Mouse (Mus musculus) forebrain, postnatal 0 days (tissue): ENCODE measurements at regions not wholly inside any gene's neighbourhood (a gene's known extent, or its start where the extent isn't known, plus 50 kb on each side); places are given as distances from the start of the nearest gene placed in this dataset.

Experiments used
- ATAC-seq: fragments of 200-750 bp; cut with Nextera tagmentation; 2 replicates; pipeline ENCODE4 v1.8.0; 2017; ENCODE audit warnings: mild to moderate bottlenecking, moderate library complexity
- DNase-seq: peaks from one replicate; pipeline ENCODE4 v3.0.0-alpha.2; 2015
- H3K27ac ChIP-seq: fragments of 300-500 bp; sonication (generic); 2 replicates; pipeline ENCODE4 v1.5.1; 2014; ENCODE audit warnings: low read depth, mild to moderate bottlenecking, antibody characterized with exemption, low read length, moderate library complexity, mixed read lengths
- H3K27me3 ChIP-seq: fragments of 300-500 bp; sonication (generic); 2 replicates; pipeline ENCODE4 v1.6.1; 2014; ENCODE audit warnings: mild to moderate bottlenecking, low read length, mixed read lengths; ENCODE audit not compliant: insufficient read depth
- H3K36me3 ChIP-seq: fragments of 300-500 bp; sonication (generic); 2 replicates; pipeline ENCODE4 v1.6.1; 2014; ENCODE audit warnings: mild to moderate bottlenecking, moderate library complexity; ENCODE audit not compliant: insufficient read depth
- H3K4me1 ChIP-seq: fragments of 300-500 bp; sonication (generic); 2 replicates; pipeline ENCODE4 v1.6.1; 2014; ENCODE audit warnings: antibody characterized with exemption; ENCODE audit not compliant: insufficient read depth
- H3K4me2 ChIP-seq: fragments of 300-500 bp; sonication (generic); 2 replicates; pipeline ENCODE4 v1.6.1; 2014; ENCODE audit warnings: low read depth, mild to moderate bottlenecking, moderate library complexity
- H3K4me3 ChIP-seq: fragments of 300-500 bp; sonication (generic); 2 replicates; pipeline ENCODE4 v1.5.1; 2014; ENCODE audit warnings: low read depth, low read length, mixed read lengths
- H3K9ac ChIP-seq: fragments of 300-500 bp; sonication (generic); 2 replicates; pipeline ENCODE4 v1.6.1; 2014; ENCODE audit warnings: mild to moderate bottlenecking
- H3K9me3 ChIP-seq: fragments of 300-500 bp; sonication (generic); 2 replicates; pipeline ENCODE4 v1.6.1; 2016; ENCODE audit warnings: low read length
- CTCF ChIP-seq: sonication (generic); IDR thresholded peaks from 2 replicates; pipeline ENCODE4 v1.5.1; 2016; ENCODE audit warnings: antibody characterized with exemption, control low read depth, low read depth
- WGBS: fragments of 180-500 bp; shearing (Covaris S2); extraction: QIAGEN DNeasy Blood & Tissue Kit; methylation state at CpG from one replicate; pipeline ENCODE4 v1.1.7; 2014; 5-methylcytosine and 5-hydroxymethylcytosine counted together

DNA sequence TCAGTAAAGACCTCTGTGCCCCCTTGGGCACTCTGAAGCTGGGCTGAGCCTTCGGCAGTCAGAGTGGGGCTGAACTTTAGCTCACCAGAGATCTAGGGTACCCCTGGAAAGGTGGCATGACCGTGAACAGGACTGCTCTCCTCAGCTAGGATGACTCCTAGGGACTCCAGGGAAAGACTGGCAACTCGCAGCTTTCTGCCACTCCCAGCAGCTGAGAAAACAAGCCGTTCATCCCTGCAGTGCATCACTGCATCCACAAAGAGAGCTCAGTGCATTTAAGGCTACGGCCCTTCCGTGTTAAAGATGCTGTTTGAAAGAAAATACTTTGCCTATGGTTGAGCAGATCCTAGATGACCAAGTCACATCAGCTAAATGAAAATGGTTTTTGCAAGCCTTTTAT lies 126.4 kb downstream of the Mreg start:
- ATAC-seq (no peak), DNase-seq (no peak)
- no peak overlapping the region for H3K4me2 ChIP-seq
- no peak for TF ChIP-seq CTCF
- no peaks in the 10 kb centered on the region for H3K9me3 ChIP-seq
- H3K9ac ChIP-seq: no peak overlapping the region
- H3K36me3 ChIP-seq: no peaks in the 10 kb centered on the region
- no peak overlapping the region for H3K4me3 ChIP-seq
- no peaks in the 10 kb centered on the region for H3K4me1 ChIP-seq
- no peaks in the 10 kb centered on the region for H3K27me3 ChIP-seq
- H3K27ac ChIP-seq: no peak overlapping the region
- WGBS: 69% methylated on average over 6 of the region's 6 CpGs

DNA sequence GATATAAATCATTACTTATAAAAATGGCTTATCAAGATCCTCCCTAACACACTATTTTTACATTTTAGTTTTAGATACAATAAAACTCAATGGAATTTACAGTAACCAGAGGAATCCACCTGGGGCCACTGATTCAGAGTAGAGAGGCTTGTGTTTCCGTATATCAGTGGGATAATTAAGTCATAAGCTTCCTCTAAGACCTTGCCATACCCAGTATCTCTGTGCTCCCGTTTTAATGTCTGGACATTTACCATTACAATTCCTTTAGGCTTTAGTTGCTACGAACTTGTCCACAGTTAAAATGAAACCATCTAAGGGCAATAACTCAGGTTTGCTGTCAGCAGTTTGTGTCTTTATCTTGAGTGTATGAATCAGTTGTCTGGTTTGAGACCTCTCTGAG lies 127.9 kb downstream of the Mreg start:
- Histone ChIP-seq H3K4me3 (no peak overlapping the region), H3K9me3 (no peaks in the 10 kb centered on the region), H3K4me2 (no peak overlapping the region), H3K9ac (no peak overlapping the region), H3K36me3 (no peaks in the 10 kb centered on the region), H3K4me1 (no peaks in the 10 kb centered on the region), H3K27me3 (no peaks in the 10 kb centered on the region), H3K27ac (no peak overlapping the region)
- TF ChIP-seq CTCF: no peak
- WGBS: 90% methylated on average over 3 of the region's 3 CpGs
- DNase-seq (no peak), ATAC-seq (no peak)

DNA sequence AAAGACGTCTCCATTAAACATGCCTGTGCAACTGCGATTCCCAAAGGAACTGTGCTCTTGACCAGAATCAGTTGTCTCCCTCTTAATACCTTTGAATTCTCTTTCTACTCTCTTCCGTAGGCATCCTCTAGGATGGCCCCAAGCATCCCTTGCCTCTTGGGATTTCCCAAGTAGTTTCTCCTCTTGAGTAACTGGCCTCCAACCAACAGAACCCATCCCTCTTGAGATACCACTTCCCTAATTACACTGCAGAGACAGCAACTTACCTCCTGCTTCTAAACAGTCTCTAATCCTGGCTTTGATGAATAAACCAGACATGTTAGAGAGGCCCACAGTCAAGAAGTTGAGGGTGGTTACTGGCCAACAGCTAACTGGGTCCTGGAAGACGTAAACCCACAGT lies 129.7 kb downstream of the Mreg start:
- Histone ChIP-seq H3K36me3 (no peaks in the 10 kb centered on the region), H3K27ac (no peak overlapping the region), H3K9me3 (no peaks in the 10 kb centered on the region), H3K4me3 (no peak overlapping the region), H3K27me3 (no peaks in the 10 kb centered on the region), H3K4me1 (no peaks in the 10 kb centered on the region), H3K9ac (no peak overlapping the region), H3K4me2 (no peak overlapping the region)
- ATAC-seq (no peak), DNase-seq (no peak)
- TF ChIP-seq CTCF: no peak
- 75% methylated on average over 4 of the region's 4 CpGs for WGBS

DNA sequence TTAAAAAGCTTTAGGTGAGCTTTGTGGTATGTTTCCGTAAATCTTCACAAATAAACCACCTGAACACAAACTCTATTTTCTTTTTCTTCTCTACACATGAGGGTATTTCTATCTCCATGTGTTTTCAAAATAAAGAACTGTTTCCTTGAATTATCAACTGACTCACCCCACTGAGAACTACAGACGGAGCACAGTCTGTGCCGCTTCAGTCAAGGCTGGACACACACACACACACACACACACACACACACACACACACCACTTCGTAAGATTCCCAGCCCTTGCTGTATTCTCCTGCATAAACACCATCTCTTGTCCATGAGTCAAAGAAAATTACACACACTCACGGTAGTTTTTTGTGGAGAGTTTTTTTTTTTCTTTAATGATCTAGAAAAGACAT lies 130.3 kb downstream of the Mreg start:
- H3K9ac ChIP-seq: no peak overlapping the region
- no peaks in the 10 kb centered on the region for H3K36me3 ChIP-seq
- DNase-seq (no peak), ATAC-seq (no peak)
- H3K9me3 ChIP-seq: no peaks in the 10 kb centered on the region
- TF ChIP-seq CTCF: no peak
- no peaks in the 10 kb centered on the region for H3K4me1 ChIP-seq
- WGBS: 63% methylated on average over 5 of the region's 5 CpGs
- no peak overlapping the region for H3K27ac ChIP-seq
- no peak overlapping the region for H3K4me3 ChIP-seq
- H3K27me3 ChIP-seq: no peaks in the 10 kb centered on the region
- H3K4me2 ChIP-seq: no peak overlapping the region

DNA sequence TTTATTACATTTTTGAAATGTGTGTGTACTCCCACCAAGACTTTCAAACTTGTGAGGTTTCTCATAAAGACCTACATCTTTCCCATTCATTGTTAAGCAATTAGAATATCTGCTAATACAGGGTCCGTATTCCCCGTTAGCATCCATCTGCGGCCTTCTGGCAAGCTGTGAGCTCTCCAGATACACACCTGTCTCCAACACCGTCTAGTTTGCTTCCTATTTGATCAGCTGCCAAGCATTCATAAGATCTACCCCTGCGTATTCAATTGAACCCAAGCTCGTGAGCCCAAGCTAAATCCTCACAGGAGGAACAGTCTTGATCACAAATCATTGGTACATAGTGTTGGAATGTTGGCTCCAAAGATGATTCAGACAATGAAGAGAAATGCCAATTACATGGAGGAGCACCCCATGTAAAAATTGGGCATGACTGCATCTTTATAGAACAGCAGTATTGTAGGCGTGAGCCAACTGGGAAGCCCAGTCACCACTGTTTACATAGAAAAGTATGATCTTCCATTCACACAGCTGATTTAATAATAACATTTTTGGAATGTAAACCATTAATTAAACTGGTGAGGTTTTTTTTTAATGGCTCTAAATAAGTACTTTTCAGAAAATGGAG lies 133.1 kb downstream of the Mreg start:
- Histone ChIP-seq H3K27me3 (no peaks in the 10 kb centered on the region), H3K4me1 (no peaks in the 10 kb centered on the region), H3K36me3 (no peaks in the 10 kb centered on the region), H3K9me3 (no peaks in the 10 kb centered on the region), H3K9ac (no peak overlapping the region), H3K27ac (no peak overlapping the region), H3K4me2 (no peak overlapping the region), H3K4me3 (no peak overlapping the region)
- 46% methylated on average over 7 of the region's 7 CpGs for WGBS
- DNase-seq: no peak
- no peak for TF ChIP-seq CTCF
- no peak for ATAC-seq

DNA sequence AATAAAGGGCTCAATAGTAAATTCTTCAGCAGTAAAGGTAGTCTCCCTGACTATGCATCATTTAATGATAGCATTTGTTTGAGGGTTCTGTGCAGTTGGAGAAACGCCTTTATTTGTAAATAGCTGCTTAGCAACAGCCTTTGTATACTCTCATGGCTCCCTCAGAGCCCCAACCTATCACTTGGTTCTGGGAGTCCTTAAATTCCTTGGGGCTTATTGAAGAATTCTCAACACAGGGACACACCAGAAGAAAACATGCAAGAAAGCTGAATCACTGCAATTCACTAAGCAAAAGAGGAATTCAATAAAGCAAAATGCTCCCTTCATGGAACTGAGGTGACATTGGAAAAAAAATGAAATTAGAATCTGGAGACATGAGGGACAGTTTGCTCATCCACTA lies 135.8 kb downstream of the Mreg start:
- DNase-seq (no peak), ATAC-seq (no peak)
- Histone ChIP-seq H3K4me1 (no peaks in the 10 kb centered on the region), H3K9me3 (no peaks in the 10 kb centered on the region), H3K4me2 (no peak overlapping the region), H3K27ac (no peak overlapping the region), H3K27me3 (no peaks in the 10 kb centered on the region), H3K4me3 (no peak overlapping the region), H3K9ac (no peak overlapping the region), H3K36me3 (no peaks in the 10 kb centered on the region)
- TF ChIP-seq CTCF: no peak
- WGBS: 31% methylated on average over 1 of the region's 1 CpGs

DNA sequence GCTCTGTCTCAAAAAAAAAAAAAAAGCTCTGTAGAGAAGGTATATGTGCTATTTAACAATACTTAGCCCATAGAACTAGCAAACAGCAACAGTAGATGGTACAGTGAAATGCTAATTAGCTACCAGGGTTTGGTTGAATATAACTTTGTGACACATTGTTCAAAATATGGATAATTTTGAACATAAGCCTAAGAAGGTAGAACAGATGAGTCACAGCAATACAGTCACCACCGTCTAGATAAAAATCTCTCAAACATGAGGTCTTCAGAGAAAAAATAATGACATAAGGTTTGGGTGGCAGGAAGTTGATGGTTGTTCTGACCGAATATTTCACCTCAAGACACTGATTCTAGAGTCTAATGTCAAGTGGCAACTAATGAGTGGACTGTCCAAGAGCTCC lies 136.6 kb downstream of the Mreg start:
- 80% methylated on average over 2 of the region's 2 CpGs for WGBS
- no peak for DNase-seq

More for the DNA sequence above, 136.6 kb downstream of the Mreg start:
- no peak for TF ChIP-seq CTCF
- H3K27me3 ChIP-seq: no peaks in the 10 kb centered on the region
- H3K36me3 ChIP-seq: no peaks in the 10 kb centered on the region
- ATAC-seq: no peak
- H3K4me2 ChIP-seq: no peak overlapping the region
- no peaks in the 10 kb centered on the region for H3K4me1 ChIP-seq
- H3K27ac ChIP-seq: no peak overlapping the region
- H3K9ac ChIP-seq: no peak overlapping the region
- no peaks in the 10 kb centered on the region for H3K9me3 ChIP-seq
- H3K4me3 ChIP-seq: no peak overlapping the region
